10 mouse cellular contexts compared by ENCODE assay signal in the genomic region with DNA sequence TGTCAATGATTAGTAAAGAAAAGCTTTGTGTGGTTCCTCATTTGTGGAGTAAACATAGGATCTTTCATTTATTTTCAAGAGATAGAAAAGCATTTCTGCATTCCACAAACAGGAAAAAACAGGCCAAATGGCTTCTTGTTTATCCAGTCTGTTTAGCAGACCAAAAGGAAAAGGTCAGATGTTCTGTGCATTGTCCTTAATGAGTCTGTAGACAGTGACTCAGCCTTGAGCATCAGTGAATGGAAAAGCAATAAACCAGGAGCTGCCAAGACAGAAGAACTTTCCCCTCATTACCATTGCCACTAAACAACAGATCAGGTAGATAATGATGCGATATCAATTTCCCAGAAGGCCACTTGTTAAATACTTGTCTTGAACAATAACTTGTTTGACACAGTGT.
"Had no signal": no experiment of that assay in that cellular context is flagged by ENCODE, and none has a peak within 500 bp of the region (broad histone marks: within the 10 kb centered on the region; RNA-seq: fewer than 3 reads in every experiment).

No protein-coding gene starts in this region.

- DNase-seq: right cerebral cortex, adult 18-20 months; right cerebral cortex, postnatal 14 days; right cerebral cortex, postnatal 25 days; right cerebral cortex, postnatal 4 days; spleen, adult 18-20 months; thymus, adult 18-20 months; thymus, adult 2 months; thymus, postnatal 14 days; thymus, postnatal 25 days; thymus, postnatal 36 days had no signal
